ENCODE assay signal across 8 mouse cellular contexts in the genomic region with DNA sequence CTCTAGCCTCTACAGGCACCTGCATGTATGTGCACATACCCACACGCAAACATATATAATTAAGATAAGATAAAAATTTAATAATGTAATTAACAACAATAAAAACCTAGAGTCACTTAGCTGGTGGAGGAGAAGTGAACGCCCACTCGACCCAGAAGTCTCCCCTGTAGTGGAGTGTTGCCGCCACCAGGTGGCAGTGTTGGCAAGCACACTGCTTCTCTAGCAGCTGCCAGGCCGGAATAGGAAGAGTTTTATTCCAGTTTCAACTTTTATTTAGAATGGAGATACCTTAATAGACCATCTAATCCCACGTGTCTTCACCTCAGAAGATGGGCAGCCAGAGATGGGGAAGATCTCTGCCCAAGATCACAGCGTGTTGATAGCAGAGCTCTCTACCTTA. TPM values are rescaled to one million over a fixed set of nuclear protein-coding genes. Genes with fewer than 3 reads are reported as not detected.
DNase-seq lines count a peak whose midpoint lies in the region; ATAC-seq and TF ChIP-seq lines count a peak whose summit lies in the region.
"Had no signal": no experiment of that assay in that cellular context is flagged by ENCODE, and none has a peak within 500 bp of the region (broad histone marks: within the 10 kb centered on the region; RNA-seq: fewer than 3 reads in every experiment).

No protein-coding gene starts in this region.

- peak; percentile 69 for TF ChIP-seq CTCF in G1E (IDR thresholded peaks at IDR 0.05; ENCODE audit: low read depth, low read length)
- TF ChIP-seq CTCF in left cerebral cortex, adult 2 months (IDR thresholded peaks at IDR 0.05): peak; percentile 100

- no peak overlapping the region for H3K27ac ChIP-seq in embryonic facial prominence, embryonic 11.5 days (replicated peaks; ENCODE audit: low read depth, low read length)
- no peak overlapping the region for H3K27ac ChIP-seq in left cerebral cortex, adult 2 months
- H3K27ac ChIP-seq: neural tube, embryonic 13.5 days had no signal

- peaks cover 12% of the 10 kb centered on the region for H3K27me3 ChIP-seq in G1E (ENCODE audit: insufficient read depth, low read length)
- H3K27me3 ChIP-seq in embryonic facial prominence, embryonic 11.5 days (ENCODE audit: control insufficient read depth, insufficient read depth, low read length): no peaks in the 10 kb centered on the region

- under 1% methylated on average over 7 of the region's 7 CpGs for WGBS in embryonic facial prominence, embryonic 11.5 days

- no peak overlapping the region for H3K4me3 ChIP-seq in G1E (ENCODE audit: low read depth, low read length)
- no peak overlapping the region for H3K4me3 ChIP-seq in embryonic facial prominence, embryonic 11.5 days (ENCODE audit: low read depth, low read length)
- no peak overlapping the region for H3K4me3 ChIP-seq in left cerebral cortex, adult 2 months
- H3K4me3 ChIP-seq: neural tube, embryonic 13.5 days had no signal

- H3K9me3 ChIP-seq in G1E (replicated peaks): no peaks in the 10 kb centered on the region
- no peaks in the 10 kb centered on the region for H3K9me3 ChIP-seq in embryonic facial prominence, embryonic 11.5 days (replicated peaks; ENCODE audit: control insufficient read depth, low read length)
- H3K9me3 ChIP-seq: neural tube, embryonic 13.5 days had no signal

- H3K4me1 ChIP-seq in G1E (ENCODE audit: insufficient read depth, low read depth, low read length): no peaks in the 10 kb centered on the region
- peaks cover 8% of the 10 kb centered on the region; the same call in 1 of the 2 replicates for H3K4me1 ChIP-seq in embryonic facial prominence, embryonic 11.5 days (ENCODE audit: control insufficient read depth, insufficient read depth, low read length)

- H3K4me2 ChIP-seq in embryonic facial prominence, embryonic 11.5 days (ENCODE audit: low read depth, low read length): no peak overlapping the region
- H3K4me2 ChIP-seq: neural tube, embryonic 13.5 days had no signal

- intact Hi-C loops in heart, postnatal 25 days (cut with DNase I): loop anchor here (1.0 to 5.0 kb wide), 3 partner anchors 92 to 154 kb away; partner anchors contain the start of gene Sost
- intact Hi-C loops in left cerebral cortex, adult 2 months (cut with DNase I): loop anchor here (1.0 to 2.0 kb wide), 4 partner anchors 50 to 156 kb away; no protein-coding TSS in a partner anchor

- H3K9ac ChIP-seq in embryonic facial prominence, embryonic 11.5 days (replicated peaks; ENCODE audit: low read length): no peak overlapping the region
- H3K9ac ChIP-seq: neural tube, embryonic 13.5 days had no signal

- DNase-seq in G1E (ENCODE audit: low spot score): peak; percentile 72
- DNase-seq in adrenal gland, postnatal 10 days: peak; percentile 90
- DNase-seq in embryonic facial prominence, embryonic 11.5 days (ENCODE audit: low spot score): peak; percentile 80
- peak; percentile 68 for DNase-seq in heart, postnatal 25 days (ENCODE audit: low spot score)
- DNase-seq in left cerebral cortex, adult 2 months (ENCODE audit: extremely low spot score in 1 of 2, low spot score in 2 of 2): peak; percentile 84 to 89
- peak; percentile 81 for DNase-seq in mesoderm, embryonic 11.5 days (ENCODE audit: low read depth, low spot score)
- DNase-seq in spleen, postnatal 10 days (ENCODE audit: low spot score in 2 of 2): peak; percentile 65 to 82

- H3K36me3 ChIP-seq in G1E (replicated peaks): no peaks in the 10 kb centered on the region
- no peaks in the 10 kb centered on the region for H3K36me3 ChIP-seq in embryonic facial prominence, embryonic 11.5 days (replicated peaks; ENCODE audit: control insufficient read depth, insufficient read depth, low read depth, low read length)
- H3K36me3 ChIP-seq: neural tube, embryonic 13.5 days had no signal

- no peak for ATAC-seq in G1E (ENCODE audit: extremely low read depth, insufficient number of reproducible peaks, low FRiP score, poor library complexity, severe bottlenecking)
- ATAC-seq in embryonic facial prominence, embryonic 11.5 days (replicated peaks; ENCODE audit: insufficient number of reproducible peaks, low FRiP score, low TSS enrichment, low read depth): no peak

RNA-seq across cellular contexts. Expression of gene Etv4, which starts 28.1 kb away (rescaled TPM):
- total RNA-seq in G1E (2014; fragmentation: Nextera tagmentation): not detected in 2 replicates
- total RNA-seq in G1E (2017): 0.35 and 1.9 TPM in 2 replicates
- 1.6 and 1.9 TPM in 2 replicates for polyA plus RNA-seq in G1E (2012)
- 1 to 10 TPM; 3.2 to 3.9 TPM for total RNA-seq in adrenal gland, postnatal 10 days (2021)
- polyA plus RNA-seq in embryonic facial prominence, embryonic 11.5 days (2014; fragmentation: Nextera tagmentation; extraction: Ambion mirVana): 14.5 and 15.1 TPM in 2 replicates
- under 1 TPM; 0.26 to 0.53 TPM for total RNA-seq in heart, postnatal 25 days (2021)
- total RNA-seq in left cerebral cortex, adult 2 months (2021): 10 to 100 TPM; 14.1 to 18.6 TPM
